ENCODE assay signal across 8 mouse cellular contexts in genomic region chr5:103753511-103754329, GRCm38 (mm10).
DNase-seq lines count a peak whose midpoint lies in the region; ATAC-seq lines count a peak whose summit lies in the region.

No protein-coding gene starts in this region.

- H3K27me3 ChIP-seq in hindbrain, embryonic 11.5 days (ENCODE audit: control insufficient read depth, insufficient read depth, low read length): no peaks in the 10 kb centered on the region

- DNase-seq in NIH3T3 (ENCODE audit: low read depth): peak; percentile 91
- peak; percentile 84 to 90 for DNase-seq in cerebellum, postnatal 10 days
- DNase-seq in frontal cortex, postnatal 10 days (ENCODE audit: low spot score in 2 of 2): peak; percentile 69 to 77
- DNase-seq in hindbrain, embryonic 11.5 days (ENCODE audit: low spot score): peak; percentile 91
- DNase-seq in layer of hippocampus, postnatal 25 days (ENCODE audit: extremely low spot score in 1 of 2, low spot score in 1 of 2): peak; percentile 79 to 84
- DNase-seq in lung, postnatal 36 days: peak; percentile 93
- DNase-seq in retina, embryonic 14.5 days (ENCODE audit: low spot score): peak; percentile 88
- DNase-seq in thymus, postnatal 36 days: peak; percentile 93 to 94

- peak overlapping the region; percentile 47 for H3K4me3 ChIP-seq in hindbrain, embryonic 11.5 days (ENCODE audit: low read depth, low read length)

- WGBS in hindbrain, embryonic 11.5 days: under 1% methylated on average over 77 of the region's 86 CpGs

- peak; percentile 97 for ATAC-seq in hindbrain, embryonic 11.5 days (ENCODE audit: low FRiP score)

- H3K9me3 ChIP-seq in hindbrain, embryonic 11.5 days (ENCODE audit: control insufficient read depth, low read length): no peaks in the 10 kb centered on the region

- peak overlapping the region; percentile 77 for H3K4me2 ChIP-seq in hindbrain, embryonic 11.5 days (replicated peaks; ENCODE audit: low read depth, low read length)

- H3K36me3 ChIP-seq in hindbrain, embryonic 11.5 days (ENCODE audit: control insufficient read depth, insufficient read depth, low read length): no peaks in the 10 kb centered on the region

- H3K9ac ChIP-seq in hindbrain, embryonic 11.5 days (ENCODE audit: low read depth, low read length): peak overlapping the region; percentile 61

- H3K4me1 ChIP-seq in hindbrain, embryonic 11.5 days (replicated peaks; ENCODE audit: control insufficient read depth, insufficient read depth, low read length): no peaks in the 10 kb centered on the region

- H3K27ac ChIP-seq in hindbrain, embryonic 11.5 days (ENCODE audit: low read depth, low read length): peak overlapping the region; percentile 76

Comparison
In these comparisons a context has a peak if more than half of its experiments do, and no peak if none do; other contexts are left out.
1. Peak in every context shown above with its lines: DNase-seq, ATAC-seq, H3K4me3 ChIP-seq and H3K27ac ChIP-seq.